Comparison of ENCODE assay signal across 8 mouse cellular contexts in genomic region chr5:137600619-137601364, GRCm38 (mm10). TPM values are rescaled to one million over a fixed set of nuclear protein-coding genes. Genes with fewer than 3 reads are reported as not detected.
DNase-seq lines count a peak whose midpoint lies in the region; ATAC-seq lines count a peak whose summit lies in the region.

Mospd3 (minus strand) TSS chr5:137601058.

- H3K27me3 ChIP-seq in hindbrain, embryonic 16.5 days (replicated peaks; ENCODE audit: control insufficient read depth, insufficient read depth, low read length) = no peaks in the 10 kb centered on the region

- peaks cover 2% of the 10 kb centered on the region; the same call in 1 of the 2 replicates for H3K36me3 ChIP-seq in hindbrain, embryonic 16.5 days (ENCODE audit: control insufficient read depth, insufficient read depth, low read length)
- H3K36me3 ChIP-seq in macrophage (ENCODE audit: inconsistent target) = no peaks in the 10 kb centered on the region

- H3K27ac ChIP-seq in hindbrain, embryonic 16.5 days (ENCODE audit: low read depth, low read length) = peak within 1 kb of the TSS; percentile 81
- peak within 1 kb of the TSS; percentile 98 for H3K27ac ChIP-seq in macrophage

- no peaks in the 10 kb centered on the region for H3K9me3 ChIP-seq in hindbrain, embryonic 16.5 days (ENCODE audit: control insufficient read depth, low read length)

- peak within 1 kb of the TSS; percentile 63 for H3K4me3 ChIP-seq in hindbrain, embryonic 16.5 days (ENCODE audit: low read length)
- peak within 1 kb of the TSS; percentile 67 for H3K4me3 ChIP-seq in macrophage (ENCODE audit: inconsistent target)

- ATAC-seq in hindbrain, embryonic 16.5 days = peak; percentile 97

- peak within 1 kb of the TSS; percentile 86 for H3K4me2 ChIP-seq in hindbrain, embryonic 16.5 days (ENCODE audit: low read length)

- H3K4me1 ChIP-seq in hindbrain, embryonic 16.5 days (ENCODE audit: control insufficient read depth, insufficient read depth, low read depth, low read length) = peaks cover 16% of the 10 kb centered on the region

- peak within 1 kb of the TSS; percentile 86 for H3K9ac ChIP-seq in hindbrain, embryonic 16.5 days (ENCODE audit: low read depth, low read length)

- peak; percentile 94 for DNase-seq in WW6 (ENCODE audit: low read depth, low spot score)
- DNase-seq in cerebellum, postnatal 4 days (ENCODE audit: low spot score in 2 of 2) = peak; percentile 87 to 94
- DNase-seq in gastrocnemius, adult 18-20 months (ENCODE audit: low spot score) = peak; percentile 97
- DNase-seq in left cerebral cortex, adult 18-20 months (ENCODE audit: low spot score in 2 of 2) = peak; percentile 94 to 95
- DNase-seq in right cerebral cortex, adult 18-20 months = peak; percentile 96
- peak; percentile 90 for DNase-seq in urinary bladder, postnatal 10 days (ENCODE audit: low spot score)

- under 1% methylated on average over 37 of the region's 41 CpGs for WGBS in hindbrain, embryonic 16.5 days
- WGBS in macrophage (ENCODE audit: missing documents) = under 1% methylated on average over 41 of the region's 41 CpGs

- H3K79me2 ChIP-seq in macrophage (ENCODE audit: inconsistent target) = peaks cover 33% of the 10 kb centered on the region

RNA-seq across cellular contexts. Expression of gene Mospd3, which starts in this region (rescaled TPM):
- 1 to 10 TPM; 8.8 to 8.9 TPM for total RNA-seq in gastrocnemius, adult 18-20 months (2021)
- polyA plus RNA-seq in hindbrain, embryonic 16.5 days (2015; fragmentation: Nextera tagmentation; extraction: Ambion mirVana) = 60.0 and 63.4 TPM in 2 replicates
- total RNA-seq in left cerebral cortex, adult 18-20 months (2021) = 10 to 100 TPM; 23.0 to 24.6 TPM
- 10 to 100 TPM in 16 of 26 experiments, 1 to 10 TPM in 10; 2.8 to 63.3 (median 15.4) TPM for total RNA-seq in macrophage (2018; cell fraction: chromatin; rRNA removed)
- total RNA-seq in macrophage (2018; cell fraction: cytosol; rRNA removed) = 10 to 100 TPM; 22.6 to 67.2 (median 40.9) TPM
- total RNA-seq in macrophage (2018; cell fraction: nucleus; rRNA removed) = 10 to 100 TPM in 23 of 26 experiments, 1 to 10 TPM in 3; 6.8 to 60.3 (median 22.0) TPM
- polyA plus RNA-seq in macrophage (2018) = 35.3 to 72.3 TPM (median 54.2 TPM) in 3 replicates

Comparison
In these comparisons a context has a peak if more than half of its experiments do, and no peak if none do; other contexts are left out.
1. Peak in every context shown above with its lines: DNase-seq, ATAC-seq, H3K4me3 ChIP-seq and H3K27ac ChIP-seq.